Mouse (Mus musculus) forebrain, embryonic 12.5 days (tissue): ENCODE data around the gene Slc27a3. TPM values are rescaled to one million over a fixed set of nuclear protein-coding genes. Genes with fewer than 3 reads are reported as not detected.

ENCODE experiments used
- ATAC-seq: fragments of 200-750 bp; cut with Nextera tagmentation; 2 replicates; pipeline ENCODE4 v1.8.0; 2017; ENCODE audit warnings: moderate TSS enrichment; ENCODE audit not compliant: low FRiP score
- H3K27ac ChIP-seq: fragments of 300-500 bp; sonication (generic); 2 replicates; pipeline ENCODE4 v1.5.1; 2016; ENCODE audit warnings: mild to moderate bottlenecking
- H3K27me3 ChIP-seq: fragments of 300-500 bp; sonication (generic); 2 replicates; pipeline ENCODE4 v1.6.1; 2016; ENCODE audit warnings: mild to moderate bottlenecking
- H3K36me3 ChIP-seq: fragments of 300-500 bp; sonication (generic); replicated peaks from 2 replicates; pipeline ENCODE4 v1.6.1; 2016; ENCODE audit warnings: mild to moderate bottlenecking
- H3K4me1 ChIP-seq: fragments of 300-500 bp; sonication (generic); 2 replicates; pipeline ENCODE4 v1.6.1; 2016
- H3K4me2 ChIP-seq: fragments of 300-500 bp; sonication (generic); 2 replicates; pipeline ENCODE4 v1.6.1; 2016; ENCODE audit warnings: mild to moderate bottlenecking, moderate library complexity
- H3K4me3 ChIP-seq: fragments of 300-500 bp; sonication (generic); replicated peaks from 2 replicates; pipeline ENCODE4 v1.5.1; 2016; ENCODE audit warnings: mild to moderate bottlenecking
- H3K9ac ChIP-seq: fragments of 300-500 bp; sonication (generic); 2 replicates; pipeline ENCODE4 v1.6.1; 2016; ENCODE audit warnings: mild to moderate bottlenecking
- H3K9me3 ChIP-seq: fragments of 300-500 bp; sonication (generic); 2 replicates; pipeline ENCODE4 v1.6.1; 2016
- WGBS: fragments of 180-500 bp; shearing (Covaris S2); methylation state at CpG from one replicate; pipeline ENCODE4 v1.1.7; 2016; 5-methylcytosine and 5-hydroxymethylcytosine counted together
- polyA plus RNA-seq: library from polyadenylated mRNA; unstranded; fragments of >200 nt; fragmentation: Nextera tagmentation; extraction: Ambion mirVana; gene quantifications from 2 replicates; pipeline ENCODE4 v1.2.1, GENCODE M21; 2016

The Slc27a3 gene
- polyA plus RNA-seq, 1 experiment from 2014 or later, result 18.3 TPM

- 80% methylated on average over 3 of the region's 3 CpGs for WGBS
- Histone ChIP-seq H3K4me2 (no peak overlapping the region), H3K27ac (no peak overlapping the region), H3K36me3 (peaks cover 91% of the 10 kb centered on the region), H3K9ac (no peak overlapping the region), H3K4me1 (no peaks in the 10 kb centered on the region), H3K9me3 (no peaks in the 10 kb centered on the region), H3K27me3 (no peaks in the 10 kb centered on the region), H3K4me3 (no peak overlapping the region)
- no peak for ATAC-seq
These were observed 23.3 kb upstream of the Slc27a3 start for GRCm38 (mm10) chr3:90413011-90413396.

- 57% methylated on average over 5 of the region's 5 CpGs for WGBS
- Histone ChIP-seq H3K27me3 (no peaks in the 10 kb centered on the region), H3K36me3 (peaks cover 91% of the 10 kb centered on the region)
These were observed 22.7 kb upstream of the Slc27a3 start for GRCm38 (mm10) chr3:90412312-90413010.

GRCm38 (mm10) chr3:90408721-90409120 lies 19.0 kb upstream of the Slc27a3 start:
- H3K27ac ChIP-seq, result no peak overlapping the region
- no peak overlapping the region for H3K4me3 ChIP-seq
- no peak for ATAC-seq
- H3K9me3 ChIP-seq, result no peaks in the 10 kb centered on the region
- 92% methylated on average over 3 of the region's 3 CpGs for whole genome bisulfite sequencing
- H3K9ac ChIP-seq, result no peak overlapping the region
- H3K36me3 ChIP-seq, result peaks cover 97% of the 10 kb centered on the region
- H3K4me1 ChIP-seq, result no peaks in the 10 kb centered on the region
- H3K27me3 ChIP-seq, result no peaks in the 10 kb centered on the region
- H3K4me2 ChIP-seq, result no peak overlapping the region

More at GRCm38 (mm10) chr3:90412312-90413010, 22.7 kb upstream of the Slc27a3 start:
- Histone ChIP-seq H3K27ac (no peak overlapping the region), H3K4me1 (no peaks in the 10 kb centered on the region), H3K4me3 (no peak overlapping the region), H3K9ac (no peak overlapping the region), H3K4me2 (no peak overlapping the region), H3K9me3 (no peaks in the 10 kb centered on the region)
- no peak for ATAC-seq

- H3K4me3 ChIP-seq, result no peak overlapping the region
- ATAC-seq, result no peak
- no peak overlapping the region for H3K27ac ChIP-seq
- no peaks in the 10 kb centered on the region for H3K4me1 ChIP-seq
- no peaks in the 10 kb centered on the region for H3K27me3 ChIP-seq
- H3K9me3 ChIP-seq, result no peaks in the 10 kb centered on the region
- WGBS, result 97% methylated on average over 5 of the region's 5 CpGs
- peaks cover 98% of the 10 kb centered on the region for H3K36me3 ChIP-seq
- no peak overlapping the region for H3K4me2 ChIP-seq
- no peak overlapping the region for H3K9ac ChIP-seq
These were observed 16.7 kb upstream of the Slc27a3 start for GRCm38 (mm10) chr3:90406414-90406813.

- 92% methylated on average over 4 of the region's 4 CpGs for WGBS
- Histone ChIP-seq H3K27ac (no peak overlapping the region), H3K9me3 (no peaks in the 10 kb centered on the region), H3K36me3 (peaks cover 100% of the 10 kb centered on the region), H3K4me2 (no peak overlapping the region), H3K4me3 (no peak overlapping the region), H3K4me1 (no peaks in the 10 kb centered on the region), H3K9ac (no peak overlapping the region), H3K27me3 (no peaks in the 10 kb centered on the region)
- ATAC-seq, result no peak
These were observed 14.9 kb upstream of the Slc27a3 start for GRCm38 (mm10) chr3:90404609-90405008.

GRCm38 (mm10) chr3:90404121-90404520 lies 14.4 kb upstream of the Slc27a3 start:
- peaks cover 100% of the 10 kb centered on the region for H3K36me3 ChIP-seq
- WGBS, result 86% methylated on average over 3 of the region's 3 CpGs
- no peak overlapping the region for H3K9ac ChIP-seq
- no peak for ATAC-seq
- no peak overlapping the region for H3K4me2 ChIP-seq
- no peaks in the 10 kb centered on the region for H3K4me1 ChIP-seq
- no peak overlapping the region for H3K4me3 ChIP-seq
- H3K27ac ChIP-seq, result no peak overlapping the region
- H3K27me3 ChIP-seq, result no peaks in the 10 kb centered on the region
- H3K9me3 ChIP-seq, result no peaks in the 10 kb centered on the region

GRCm38 (mm10) chr3:90400993-90401392 lies 11.3 kb upstream of the Slc27a3 start:
- Histone ChIP-seq H3K9ac (no peak overlapping the region), H3K27ac (no peak overlapping the region), H3K4me1 (no peaks in the 10 kb centered on the region), H3K36me3 (peaks cover 95% of the 10 kb centered on the region), H3K27me3 (no peaks in the 10 kb centered on the region), H3K4me3 (no peak overlapping the region), H3K9me3 (no peaks in the 10 kb centered on the region), H3K4me2 (no peak overlapping the region)
- 80% methylated on average over 4 of the region's 4 CpGs for WGBS
- no peak for ATAC-seq

- no peak overlapping the region for H3K4me2 ChIP-seq
- no peak overlapping the region for H3K27ac ChIP-seq
- H3K4me1 ChIP-seq, result peaks cover under 1% of the 10 kb centered on the region; the same call in 1 of the 2 replicates
- H3K4me3 ChIP-seq, result no peak overlapping the region
- no peaks in the 10 kb centered on the region for H3K9me3 ChIP-seq
- H3K9ac ChIP-seq, result no peak overlapping the region
- peaks cover 94% of the 10 kb centered on the region for H3K36me3 ChIP-seq
- H3K27me3 ChIP-seq, result 0 out of 2 replicates have a peak, but pooled peaks cover 3% of the 10 kb centered on the region
- WGBS, result 97% methylated on average over 3 of the region's 3 CpGs
- no peak for ATAC-seq
These were observed 5.9 kb upstream of the Slc27a3 start for GRCm38 (mm10) chr3:90395629-90396028.

GRCm38 (mm10) chr3:90392661-90393060 lies 2.9 kb upstream of the Slc27a3 start:
- WGBS, result 91% methylated on average over 3 of the region's 3 CpGs

GRCm38 (mm10) chr3:90391941-90392340 lies 2.2 kb upstream of the Slc27a3 start:
- WGBS, result 83% methylated on average over 8 of the region's 8 CpGs

More at GRCm38 (mm10) chr3:90392661-90393060, 2.9 kb upstream of the Slc27a3 start:
- no peak for ATAC-seq
- Histone ChIP-seq H3K4me2 (no peak overlapping the region), H3K27ac (no peak overlapping the region), H3K36me3 (peaks cover 70% of the 10 kb centered on the region), H3K27me3 (0 out of 2 replicates have a peak, but pooled peaks cover 9% of the 10 kb centered on the region), H3K4me3 (no peak overlapping the region), H3K9ac (no peak overlapping the region), H3K4me1 (peaks cover 28% of the 10 kb centered on the region), H3K9me3 (no peaks in the 10 kb centered on the region)

GRCm38 (mm10) chr3:90391004-90391403 lies 1.3 kb upstream of the Slc27a3 start:
- 83% methylated on average over 4 of the region's 4 CpGs for WGBS
- H3K4me3 ChIP-seq, result no peak overlapping the region
- H3K9ac ChIP-seq, result no peak overlapping the region
- 0 out of 2 replicates have a peak, but pooled peaks cover 9% of the 10 kb centered on the region for H3K27me3 ChIP-seq
- H3K4me1 ChIP-seq, result peaks cover 30% of the 10 kb centered on the region
- ATAC-seq, result no peak
- H3K4me2 ChIP-seq, result no peak overlapping the region
- peaks cover 58% of the 10 kb centered on the region for H3K36me3 ChIP-seq
- H3K27ac ChIP-seq, result no peak overlapping the region
- no peaks in the 10 kb centered on the region for H3K9me3 ChIP-seq

More at GRCm38 (mm10) chr3:90391941-90392340, 2.2 kb upstream of the Slc27a3 start:
- ATAC-seq, result no peak
- no peak overlapping the region for H3K27ac ChIP-seq
- 0 out of 2 replicates have a peak, but pooled peaks cover 9% of the 10 kb centered on the region for H3K27me3 ChIP-seq
- peaks cover 30% of the 10 kb centered on the region for H3K4me1 ChIP-seq
- no peaks in the 10 kb centered on the region for H3K9me3 ChIP-seq
- H3K9ac ChIP-seq, result no peak overlapping the region
- H3K4me3 ChIP-seq, result no peak overlapping the region
- no peak overlapping the region for H3K4me2 ChIP-seq
- H3K36me3 ChIP-seq, result peaks cover 63% of the 10 kb centered on the region

GRCm38 (mm10) chr3:90388726-90389510 lies 820 bp downstream of the Slc27a3 start:
- Histone ChIP-seq H3K36me3 (peaks cover 41% of the 10 kb centered on the region), H3K9ac (peak overlapping the region; percentile 74)

More at GRCm38 (mm10) chr3:90388726-90389510, 820 bp downstream of the Slc27a3 start:
- H3K27me3 ChIP-seq, result 0 out of 2 replicates have a peak, but pooled peaks cover 9% of the 10 kb centered on the region
- peak overlapping the region; percentile 89 for H3K27ac ChIP-seq
- peak overlapping the region; percentile 64 for H3K4me3 ChIP-seq
- peak overlapping the region; percentile 95 for H3K4me2 ChIP-seq
- 3% methylated on average over 53 of the region's 53 CpGs for WGBS
- peaks cover 31% of the 10 kb centered on the region for H3K4me1 ChIP-seq
- no peaks in the 10 kb centered on the region for H3K9me3 ChIP-seq
- ATAC-seq, result peak; percentile 76
